Mouse (Mus musculus) CD4-positive, CD25-positive, alpha-beta regulatory T cell, adult 4 months (primary cell): ENCODE data around the gene Pgls. TPM values are rescaled to one million over a fixed set of nuclear protein-coding genes. Genes with fewer than 3 reads are reported as not detected.

ENCODE experiments used
- ATAC-seq: one replicate; pipeline ENCODE4 v1.8.0; 2017
- polyA plus RNA-seq, 2 experiments: library from polyadenylated mRNA; unstranded; fragments of 100-300 nt; shearing (Covaris generic); gene quantifications; one replicate each; pipeline ENCODE4 v1.2.1; 2017

Gene Pgls
- polyA plus RNA-seq, 2 experiments from 2014 or later = 51.5 to 53.4 TPM

DNA sequence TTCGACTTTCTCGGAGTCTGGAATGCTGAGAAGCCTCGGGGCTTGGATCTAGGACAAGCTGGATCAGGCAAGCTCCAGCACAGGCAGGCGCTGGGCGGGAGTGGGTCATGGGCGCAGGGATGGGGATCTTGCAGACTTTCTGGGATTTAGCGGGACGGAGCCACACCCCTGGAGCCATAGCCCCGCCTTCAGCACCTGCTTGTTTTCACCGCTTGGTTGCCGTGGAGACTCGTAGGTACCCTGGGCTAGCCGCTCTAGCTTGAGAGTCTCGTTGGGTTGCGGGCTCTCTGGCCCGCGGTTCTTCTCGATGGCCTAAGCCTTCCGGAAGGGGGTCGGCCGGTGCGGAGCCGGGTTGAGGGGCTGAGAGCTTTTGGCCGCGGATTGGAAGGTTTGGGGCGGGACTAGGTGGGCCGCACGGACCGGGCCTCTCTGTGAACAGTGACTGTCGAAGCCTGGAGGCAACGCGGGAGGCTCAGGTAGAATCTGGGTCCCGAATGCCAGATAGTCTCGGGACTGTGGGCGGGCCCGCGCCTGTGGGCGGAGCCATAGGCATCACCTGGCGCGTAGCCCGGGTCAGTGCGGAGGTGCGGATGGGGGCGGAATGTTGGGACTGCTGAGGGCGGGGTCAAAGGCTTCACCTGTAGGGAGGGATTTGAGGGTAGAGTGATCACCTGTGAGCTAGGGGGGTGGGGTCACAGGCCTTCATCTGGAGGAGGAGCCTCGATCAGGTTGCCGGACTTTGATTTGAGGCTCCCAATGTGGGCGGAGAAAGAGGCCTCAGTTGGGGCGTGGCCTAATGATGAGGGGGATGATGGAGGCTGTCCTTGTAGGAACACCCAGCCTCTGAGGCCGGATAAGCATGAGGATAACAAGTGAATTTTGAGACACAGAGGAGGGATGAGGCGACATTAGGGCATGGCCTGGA, 22.3 kb upstream of the Pgls start:
- ATAC-seq = peak; percentile 50

GRCm38 (mm10) chr8:71570291-71570954, 21.6 kb upstream of the Pgls start:
- ATAC-seq = peak; percentile 86

GRCm38 (mm10) chr8:71572077-71572476, 19.9 kb upstream of the Pgls start:
- no peak for ATAC-seq

GRCm38 (mm10) chr8:71572847-71573633, 18.9 kb upstream of the Pgls start:
- no peak for ATAC-seq

DNA sequence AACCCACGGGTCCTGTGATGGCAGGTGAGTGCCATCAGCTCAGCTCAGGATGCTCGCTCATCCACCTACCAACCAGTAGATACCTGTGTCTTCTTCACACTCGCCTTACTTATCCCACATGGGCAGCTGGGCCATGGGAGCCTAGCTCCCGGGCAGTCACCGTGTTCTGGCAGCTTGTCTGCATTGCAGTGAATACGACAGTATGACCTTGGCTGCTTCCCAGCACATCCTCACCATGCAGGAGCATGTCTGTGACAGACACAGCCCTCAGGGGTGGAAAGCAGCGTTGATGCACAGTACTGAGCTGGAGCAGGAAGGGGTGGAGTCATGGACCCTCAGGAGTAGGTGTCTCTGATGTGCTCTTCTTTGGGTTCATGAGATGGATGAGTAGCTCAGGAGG, 17.6 kb upstream of the Pgls start:
- ATAC-seq = no peak

GRCm38 (mm10) chr8:71575020-71575419, 17.0 kb upstream of the Pgls start:
- no peak for ATAC-seq

DNA sequence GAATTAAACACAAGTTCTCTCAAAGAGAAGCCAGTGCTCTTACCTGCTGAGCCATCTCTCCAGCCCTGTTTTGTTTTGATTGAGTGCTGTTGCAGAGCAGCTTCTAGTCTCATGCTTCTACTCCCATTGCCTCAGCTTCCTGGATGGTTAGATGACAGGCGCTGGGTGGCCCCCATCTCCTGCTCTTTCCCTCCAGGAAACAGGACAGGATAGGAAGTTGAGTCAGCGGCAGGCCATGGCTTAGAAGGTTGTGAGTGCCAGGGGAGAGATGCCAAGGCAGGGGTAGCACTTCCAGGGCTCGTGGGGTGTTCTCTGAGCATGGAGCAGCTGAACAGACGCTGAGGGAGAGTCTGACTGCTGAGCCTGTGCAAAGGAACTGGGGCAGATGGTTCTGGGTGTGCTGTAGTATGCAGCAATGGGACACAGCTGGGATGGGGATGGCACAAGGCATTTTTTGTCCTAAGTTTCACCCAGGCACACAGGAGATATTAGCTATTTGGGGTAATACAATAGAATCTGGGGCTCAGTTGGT, 14.1 kb upstream of the Pgls start:
- no peak for ATAC-seq

GRCm38 (mm10) chr8:71579009-71579408, 13.0 kb upstream of the Pgls start:
- ATAC-seq = no peak

DNA sequence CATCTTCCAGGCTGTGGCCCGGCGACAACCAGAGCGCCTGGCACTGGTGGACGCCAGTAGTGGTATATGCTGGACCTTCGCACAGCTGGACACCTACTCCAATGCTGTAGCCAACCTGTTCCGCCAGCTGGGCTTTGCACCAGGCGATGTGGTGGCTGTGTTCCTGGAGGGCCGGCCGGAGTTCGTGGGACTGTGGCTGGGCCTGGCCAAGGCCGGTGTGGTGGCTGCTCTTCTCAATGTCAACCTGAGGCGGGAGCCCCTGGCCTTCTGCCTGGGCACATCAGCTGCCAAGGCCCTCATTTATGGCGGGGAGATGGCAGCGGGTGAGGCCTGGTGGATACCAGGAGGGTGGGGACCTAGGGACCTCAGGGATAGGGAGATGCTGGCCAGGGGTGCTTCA, 12.5 kb upstream of the Pgls start:
- no peak for ATAC-seq

- ATAC-seq = no peak
Measured at GRCm38 (mm10) chr8:71580201-71580600, 11.8 kb upstream of the Pgls start.

DNA sequence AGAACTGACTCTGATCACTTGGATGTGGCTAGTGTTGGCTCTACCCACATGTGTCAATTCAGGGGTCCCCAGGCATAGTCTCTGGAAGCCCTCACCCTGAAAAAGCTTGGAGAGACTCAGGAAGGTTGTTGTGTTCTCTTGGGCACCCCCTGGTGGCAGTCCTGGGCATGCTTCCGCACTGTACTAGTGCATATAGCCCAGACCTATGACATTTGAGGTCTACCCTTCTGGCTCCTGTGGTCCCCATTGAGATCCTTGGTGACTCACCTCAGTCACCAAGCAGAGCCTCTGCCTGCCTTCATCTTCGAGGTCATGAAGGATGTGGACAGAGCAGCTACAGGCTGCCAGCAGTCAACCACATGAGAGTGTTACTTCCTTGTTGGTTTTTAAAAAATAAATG, 5.1 kb upstream of the Pgls start:
- no peak for ATAC-seq

GRCm38 (mm10) chr8:71588762-71589161, 3.2 kb upstream of the Pgls start:
- no peak for ATAC-seq

DNA sequence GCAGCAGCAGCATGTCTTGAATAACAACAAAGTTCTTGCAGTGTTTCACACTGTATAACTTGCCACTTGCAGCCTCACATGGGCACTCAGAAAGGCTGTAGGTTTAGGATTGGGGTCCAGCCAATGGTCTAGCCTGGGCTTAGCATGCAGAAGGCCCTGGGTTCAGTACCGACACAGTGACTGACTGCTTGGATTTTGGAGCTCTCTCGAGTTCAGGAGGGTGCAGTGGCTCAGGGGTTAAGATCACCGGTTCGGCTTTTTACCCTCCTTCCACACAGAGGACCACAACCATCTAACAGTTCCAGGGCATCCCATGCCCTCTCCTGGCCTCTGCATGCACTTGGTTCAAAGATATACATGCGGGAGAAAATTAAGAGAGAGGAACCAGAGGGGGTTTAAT, 959 bp upstream of the Pgls start:
- ATAC-seq = no peak

GRCm38 (mm10) chr8:71592374-71593170, 596 bp downstream of the Pgls start:
- peak; percentile 43 for ATAC-seq

GRCm38 (mm10) chr8:71593556-71594323, 1.8 kb downstream of the Pgls start:
- ATAC-seq = no peak

DNA sequence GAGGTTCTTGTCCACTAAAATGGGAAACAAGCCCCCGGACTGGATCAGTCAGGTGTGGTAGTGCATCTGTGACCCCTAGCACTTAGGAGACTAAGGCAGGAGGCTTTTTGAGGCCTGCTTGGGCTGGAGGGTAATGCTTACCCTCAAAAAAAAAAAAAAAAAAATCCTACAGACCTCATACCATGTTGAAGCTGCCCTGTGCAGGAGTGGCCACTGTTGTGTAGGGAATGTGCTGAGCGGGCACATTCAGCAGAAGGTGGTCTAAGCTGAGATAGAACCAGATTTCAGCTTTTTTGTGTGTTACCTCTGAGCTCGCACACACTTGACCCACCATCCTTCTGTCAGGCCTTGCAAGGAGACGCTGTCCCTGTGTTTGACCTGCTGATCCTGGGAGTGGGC, 2.3 kb downstream of the Pgls start:
- no peak for ATAC-seq

- peak; percentile 41 for ATAC-seq
Measured at GRCm38 (mm10) chr8:71595862-71596261, 3.9 kb downstream of the Pgls start.

DNA sequence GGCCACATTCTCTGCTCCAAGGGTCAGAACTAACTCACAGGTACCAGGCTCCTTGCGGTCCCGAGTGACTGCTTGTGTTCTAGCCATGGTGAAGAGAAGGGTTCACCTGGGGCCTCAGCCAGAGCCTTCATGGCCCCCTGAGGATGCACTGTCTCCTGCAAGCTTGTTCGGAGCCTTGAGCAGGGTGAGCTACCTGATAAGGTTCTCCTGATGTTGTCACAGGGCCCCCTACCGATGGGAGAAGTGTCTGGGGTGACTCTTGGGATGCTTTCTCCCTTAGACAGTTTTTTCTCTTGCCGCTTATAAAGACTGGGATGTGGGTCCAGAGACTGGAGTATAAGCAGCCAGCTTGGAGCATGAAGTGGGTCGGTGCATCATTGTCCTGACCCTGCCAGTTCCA, 4.4 kb downstream of the Pgls start:
- no peak for ATAC-seq

GRCm38 (mm10) chr8:71596798-71597197, 4.8 kb downstream of the Pgls start:
- ATAC-seq = no peak

- ATAC-seq = no peak
Measured at GRCm38 (mm10) chr8:71597451-71597850, 5.5 kb downstream of the Pgls start, which contains the start of gene Fam129c. Gene Fam129c (plus strand): TSS chr8:71597648.

GRCm38 (mm10) chr8:71598375-71598774, 6.4 kb downstream of the Pgls start:
- ATAC-seq = no peak
